Mouse (Mus musculus) myocyte (in vitro differentiated cells): ENCODE results near the gene Sept3.

Experiments used
- MAX ChIP-seq: IDR thresholded peaks from one replicate; pipeline ENCODE4 v1.6.1; 2011; ENCODE audit warnings: low read depth, mild to moderate bottlenecking, control low read depth
- POLR2A ChIP-seq: IDR thresholded peaks from one replicate; pipeline ENCODE4 v1.6.1; 2011; ENCODE audit warnings: low read depth, mild to moderate bottlenecking, control low read depth, moderate library complexity; ENCODE audit not compliant: insufficient read length
- TCF12 ChIP-seq: IDR thresholded peaks from one replicate; pipeline ENCODE4 v1.6.1; 2011; ENCODE audit warnings: mild to moderate bottlenecking, control low read depth; ENCODE audit not compliant: poor library complexity, insufficient read depth, severe bottlenecking
- USF1 ChIP-seq: IDR thresholded peaks from one replicate; pipeline ENCODE4 v1.6.1; 2011; ENCODE audit warnings: low read depth, mild to moderate bottlenecking, control low read depth, moderate library complexity

DNA sequence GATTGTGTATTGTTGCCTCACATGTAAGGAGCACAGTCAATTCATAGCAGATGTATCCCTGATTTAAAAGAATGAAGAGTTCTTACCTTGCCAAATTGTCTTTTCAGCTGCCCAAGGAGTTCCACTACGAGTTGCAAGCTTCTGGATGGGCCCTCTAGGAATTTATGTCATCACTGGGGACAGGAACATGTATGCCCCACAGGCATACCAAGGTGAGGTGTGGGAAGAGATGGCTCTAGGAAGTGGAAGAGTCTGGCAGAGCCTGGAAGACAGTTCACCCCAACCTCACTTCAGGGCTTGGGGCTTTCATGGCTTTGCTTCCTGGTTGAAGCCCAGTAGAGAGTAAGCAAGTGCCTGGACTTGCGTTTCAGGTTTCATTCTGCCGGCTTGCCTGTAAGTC, 33.7 kb downstream of the Sept3 start:
- TF ChIP-seq USF1 (no peak), POLR2A (no peak), MAX (no peak), TCF12 (no peak)
